Mouse (Mus musculus) cortical plate, adult 2 months (tissue): ENCODE results near the gene Rnf182.

Source experiments
- CTCF ChIP-seq: fragments of 200-500 bp; IDR thresholded peaks from 2 replicates; pipeline ENCODE4 v1.5.1; 2011; ENCODE audit warnings: mild to moderate bottlenecking, control low read depth, low read length; ENCODE audit not compliant: insufficient read depth; ENCODE audit errors: extremely low read depth
- POLR2A ChIP-seq: fragments of 200-500 bp; IDR thresholded peaks from 2 replicates; pipeline ENCODE4 v1.6.1; 2011; ENCODE audit warnings: mild to moderate bottlenecking, low read length, control low read depth; ENCODE audit not compliant: insufficient read depth; ENCODE audit errors: extremely low read depth

GRCm38 (mm10) chr13:43587844-43588840, 27.4 kb upstream of the Rnf182 start:
- TF ChIP-seq CTCF (no peak), POLR2A (no peak)
